Mouse (Mus musculus): ENCODE results near the gene Pa2g4. TPM values are rescaled to one million over a fixed set of nuclear protein-coding genes. Genes with fewer than 3 reads are reported as not detected.

Gene Pa2g4
- polyA plus RNA-seq, 1 experiment, result 69.2 TPM

DNA sequence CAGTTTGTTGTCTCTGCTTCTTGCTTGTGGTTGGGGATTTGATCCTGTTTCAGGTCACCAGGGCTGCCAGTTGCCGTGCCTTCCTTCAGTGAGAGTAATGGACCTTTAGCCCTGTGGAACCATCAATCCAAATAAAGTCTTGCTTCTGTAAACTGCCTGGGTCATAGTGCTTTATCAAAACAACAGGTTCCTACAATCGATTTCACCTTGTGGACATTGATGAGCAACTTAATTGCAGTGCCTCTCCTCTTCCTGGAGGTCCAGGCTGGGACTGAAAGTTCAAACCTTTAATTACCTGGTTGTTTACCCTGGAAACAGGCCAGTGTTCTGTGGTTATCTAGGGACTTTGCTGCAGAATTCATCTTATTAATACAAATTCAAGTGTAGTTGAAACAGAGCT is 32.7 kb upstream of the Pa2g4 start:
- TF ChIP-seq POLR2A (IDR thresholded peaks at IDR 0.05; ENCODE audit: borderline replicate concordance, insufficient read depth, low read length) (no peak), CTCF (IDR thresholded peaks at IDR 0.05; ENCODE audit: borderline replicate concordance, insufficient read depth, low read depth, low read length) (no peak)
- WGBS, result 80% methylated on average over 2 of the region's 2 CpGs
- H3K27ac ChIP-seq (ENCODE audit: insufficient read depth, low read length), result no peak overlapping the region

DNA sequence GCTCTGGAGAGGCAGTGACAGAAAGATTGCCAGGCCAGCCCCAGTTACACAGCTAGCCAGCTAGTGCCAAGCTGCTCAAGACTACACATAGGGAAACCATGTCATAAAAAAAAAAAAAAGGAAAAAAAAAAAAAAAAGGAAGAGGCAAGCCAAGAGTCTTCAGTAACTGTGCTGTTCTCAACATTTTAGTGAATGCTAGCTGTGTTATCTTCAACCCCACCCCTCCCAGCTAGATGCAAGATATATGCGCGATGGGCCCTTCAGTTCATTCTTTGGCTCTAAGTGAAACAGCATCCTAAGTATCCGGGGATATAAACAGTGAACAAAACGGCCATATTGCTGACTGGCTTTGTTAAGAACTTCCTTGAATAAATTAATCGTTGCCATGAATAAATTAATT is 27.0 kb upstream of the Pa2g4 start:
- DNase-seq, result no peak
- 0 out of 2 replicates have a peak, but pooled peaks cover 1% of the 10 kb centered on the region for H3K27me3 ChIP-seq (ENCODE audit: control insufficient read depth, insufficient read depth, low read length)
- 62% methylated on average over 5 of the region's 5 CpGs for WGBS

More for the DNA sequence above, 32.7 kb upstream of the Pa2g4 start:
- no peaks in the 10 kb centered on the region for H3K27me3 ChIP-seq (ENCODE audit: control insufficient read depth, insufficient read depth, low read length)
- H3K4me1 ChIP-seq (ENCODE audit: control insufficient read depth, insufficient read depth, low read length), result no peaks in the 10 kb centered on the region
- no peak overlapping the region for H3K4me3 ChIP-seq (replicated peaks; ENCODE audit: insufficient read depth, low read depth, low read length)
- no peak for DNase-seq

DNA sequence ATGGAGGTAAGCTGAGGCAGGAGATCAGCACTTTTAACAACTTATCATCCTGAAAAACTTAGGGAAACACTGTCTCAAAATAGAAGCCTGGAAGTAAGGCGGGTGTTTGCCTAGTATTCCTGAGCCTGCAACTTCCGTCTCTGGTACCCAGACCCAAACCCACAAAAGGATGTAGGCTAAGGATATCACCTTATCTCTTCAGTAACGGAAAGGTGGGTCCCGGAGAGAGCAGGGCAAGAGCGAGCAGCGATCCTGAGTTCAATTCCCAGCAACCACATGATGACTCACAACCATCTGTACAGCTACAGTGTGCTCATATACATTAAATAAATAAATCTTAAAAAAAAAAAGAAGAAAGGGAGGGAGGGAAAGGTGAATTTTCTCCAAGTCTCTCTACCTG is 25.6 kb upstream of the Pa2g4 start:
- Histone ChIP-seq H3K27ac (ENCODE audit: insufficient read depth, low read length) (no peak overlapping the region), H3K4me3 (replicated peaks; ENCODE audit: insufficient read depth, low read depth, low read length) (no peak overlapping the region), H3K27me3 (ENCODE audit: control insufficient read depth, insufficient read depth, low read length) (0 out of 2 replicates have a peak, but pooled peaks cover 1% of the 10 kb centered on the region), H3K4me1 (ENCODE audit: control insufficient read depth, insufficient read depth, low read length) (no peaks in the 10 kb centered on the region; the same call in 1 of the 2 replicates)
- TF ChIP-seq POLR2A (IDR thresholded peaks at IDR 0.05; ENCODE audit: borderline replicate concordance, insufficient read depth, low read length) (no peak), CTCF (IDR thresholded peaks at IDR 0.05; ENCODE audit: borderline replicate concordance, insufficient read depth, low read depth, low read length) (no peak)
- no peak for DNase-seq
- WGBS, result 87% methylated on average over 6 of the region's 6 CpGs

More for the DNA sequence above, 27.0 kb upstream of the Pa2g4 start:
- TF ChIP-seq CTCF (IDR thresholded peaks at IDR 0.05; ENCODE audit: borderline replicate concordance, insufficient read depth, low read depth, low read length) (no peak), POLR2A (IDR thresholded peaks at IDR 0.05; ENCODE audit: borderline replicate concordance, insufficient read depth, low read length) (no peak)
- H3K27ac ChIP-seq (ENCODE audit: insufficient read depth, low read length), result no peak overlapping the region
- H3K4me1 ChIP-seq (ENCODE audit: control insufficient read depth, insufficient read depth, low read length), result no peaks in the 10 kb centered on the region; the same call in 1 of the 2 replicates
- no peak overlapping the region for H3K4me3 ChIP-seq (replicated peaks; ENCODE audit: insufficient read depth, low read depth, low read length)

DNA sequence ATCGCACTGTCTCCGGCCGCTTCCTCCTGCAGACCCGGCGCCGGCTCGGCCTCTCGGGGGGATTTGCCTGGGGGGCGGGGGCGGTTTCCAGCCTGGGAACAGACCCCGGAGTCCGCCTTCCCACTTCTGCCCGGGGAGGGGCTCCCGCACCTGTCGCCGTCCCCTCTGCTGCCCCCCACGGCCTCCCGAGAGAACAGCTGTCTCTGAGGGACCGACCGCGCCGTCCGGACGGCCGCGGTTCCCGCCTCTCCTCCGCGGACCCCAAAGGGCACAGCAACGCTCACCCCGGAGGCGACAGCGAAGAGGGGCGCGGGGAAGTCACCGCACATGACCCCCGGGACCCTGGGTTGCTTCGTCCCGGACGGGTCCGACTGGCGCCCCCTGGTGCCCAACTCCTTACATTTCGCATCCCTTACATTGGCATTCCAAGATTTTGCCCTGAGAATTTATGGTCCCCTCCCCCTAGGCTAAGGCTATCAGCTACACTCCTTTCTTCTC is 24.5 kb upstream of the Pa2g4 start:
- TF ChIP-seq POLR2A (IDR thresholded peaks at IDR 0.05; ENCODE audit: borderline replicate concordance, insufficient read depth, low read length) (no peak), CTCF (IDR thresholded peaks at IDR 0.05; ENCODE audit: borderline replicate concordance, insufficient read depth, low read depth, low read length) (peak; percentile 79; the same call in 1 of the 2 replicates)
- WGBS, result 2% methylated on average over 43 of the region's 43 CpGs
- Histone ChIP-seq H3K4me1 (ENCODE audit: control insufficient read depth, insufficient read depth, low read length) (no peaks in the 10 kb centered on the region; the same call in 1 of the 2 replicates), H3K27ac (ENCODE audit: insufficient read depth, low read length) (no peak overlapping the region), H3K4me3 (replicated peaks; ENCODE audit: insufficient read depth, low read depth, low read length) (peak overlapping the region; percentile 56), H3K27me3 (ENCODE audit: control insufficient read depth, insufficient read depth, low read length) (0 out of 2 replicates have a peak, but pooled peaks cover 1% of the 10 kb centered on the region)
- peak; percentile 58 to 73 for DNase-seq

DNA sequence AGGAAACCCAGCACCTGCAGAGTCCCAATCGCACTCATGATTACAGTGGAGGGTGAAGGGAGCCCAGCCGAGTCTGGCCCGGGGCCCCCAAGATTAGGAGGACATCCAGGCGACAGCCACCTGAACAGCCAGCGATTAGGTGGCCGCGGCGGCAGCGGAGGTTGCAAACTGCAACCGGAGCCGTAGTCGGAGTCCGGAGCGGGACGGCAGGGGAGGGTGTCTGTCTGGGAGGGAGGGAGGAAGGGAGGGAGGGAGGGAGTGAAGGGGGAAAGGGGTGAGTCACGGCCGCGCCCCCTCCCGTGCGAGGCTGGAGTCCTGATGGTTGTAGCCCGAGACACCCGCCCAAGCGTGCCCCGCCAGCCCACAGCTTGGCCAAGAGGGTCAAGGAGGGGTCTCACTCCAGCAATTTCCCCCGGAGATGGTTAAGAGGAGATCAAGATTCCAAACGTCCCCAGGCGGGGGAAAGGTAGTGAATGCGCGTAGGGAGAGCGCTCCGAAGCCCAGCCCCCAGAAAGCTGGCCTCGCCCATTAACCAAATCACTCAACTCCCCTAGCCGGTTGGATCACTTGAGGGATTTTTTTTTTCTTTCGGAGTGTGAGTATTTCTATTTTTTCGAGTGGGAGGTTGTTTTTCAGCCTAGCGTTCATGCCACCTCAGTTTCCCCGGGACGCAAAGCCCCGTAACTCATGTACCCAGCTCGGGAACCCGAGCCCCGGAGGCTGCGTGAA is 23.8 kb upstream of the Pa2g4 start, which contains the start of gene Erbb3:
Gene Erbb3 (minus strand): TSS at position 189 of the 729 bp plus-strand sequence.
- 0% methylated on average over 42 of the region's 43 CpGs for WGBS
- peak; percentile 40 to 53 for DNase-seq

DNA sequence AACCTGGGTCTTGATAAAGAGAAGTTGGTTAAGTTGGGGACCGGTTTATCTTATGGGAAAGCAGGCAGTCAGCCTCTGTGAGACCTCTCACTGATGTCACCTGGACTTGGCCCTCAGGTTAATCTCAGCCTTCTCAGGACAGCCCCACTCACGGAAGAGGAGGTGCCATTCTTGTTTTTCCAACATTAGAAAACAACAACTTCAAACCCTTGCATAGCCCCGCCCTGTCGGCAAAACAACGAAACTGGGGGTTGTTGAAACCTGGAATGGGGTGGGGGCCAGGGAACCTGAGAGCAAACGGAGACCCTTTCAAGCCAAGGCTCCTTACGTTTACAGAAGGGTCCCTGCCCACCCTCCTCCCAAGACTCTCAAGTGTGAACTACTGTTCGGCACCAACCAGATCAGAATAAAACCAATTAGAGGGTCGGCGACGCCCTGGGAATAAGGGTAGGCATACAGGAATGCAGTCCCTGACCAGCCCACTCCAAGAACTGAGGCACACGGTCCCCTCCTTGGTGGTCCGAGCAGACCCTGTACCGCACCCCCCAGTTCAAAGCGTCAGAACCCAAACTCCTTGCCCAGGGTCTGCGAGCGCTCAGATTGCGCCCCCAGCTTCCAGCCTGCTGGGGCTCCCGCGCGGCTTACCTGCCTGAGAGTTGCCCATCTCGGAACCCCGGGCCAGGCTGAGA is 23.1 kb upstream of the Pa2g4 start:
- TF ChIP-seq CTCF (IDR thresholded peaks at IDR 0.05; ENCODE audit: borderline replicate concordance, insufficient read depth, low read depth, low read length) (no peak), POLR2A (IDR thresholded peaks at IDR 0.05; ENCODE audit: borderline replicate concordance, insufficient read depth, low read length) (no peak)
- Histone ChIP-seq H3K4me3 (replicated peaks; ENCODE audit: insufficient read depth, low read depth, low read length) (peak overlapping the region; percentile 56), H3K27me3 (ENCODE audit: control insufficient read depth, insufficient read depth, low read length) (0 out of 2 replicates have a peak, but pooled peaks cover 1% of the 10 kb centered on the region), H3K27ac (ENCODE audit: insufficient read depth, low read length) (no peak overlapping the region), H3K4me1 (ENCODE audit: control insufficient read depth, insufficient read depth, low read length) (no peaks in the 10 kb centered on the region; the same call in 1 of the 2 replicates)
- 6% methylated on average over 23 of the region's 23 CpGs for WGBS
- DNase-seq, result no peak

More for the DNA sequence above, 23.8 kb upstream of the Pa2g4 start, which contains the start of gene Erbb3:
- no peak for TF ChIP-seq POLR2A (IDR thresholded peaks at IDR 0.05; ENCODE audit: borderline replicate concordance, insufficient read depth, low read length)
- TF ChIP-seq CTCF (IDR thresholded peaks at IDR 0.05; ENCODE audit: borderline replicate concordance, insufficient read depth, low read depth, low read length), result no peak
- Histone ChIP-seq H3K4me3 (replicated peaks; ENCODE audit: insufficient read depth, low read depth, low read length) (peak within 1 kb of the TSS; percentile 56), H3K4me1 (ENCODE audit: control insufficient read depth, insufficient read depth, low read length) (no peaks in the 10 kb centered on the region; the same call in 1 of the 2 replicates), H3K27ac (ENCODE audit: insufficient read depth, low read length) (no peak within 1 kb of the TSS), H3K27me3 (ENCODE audit: control insufficient read depth, insufficient read depth, low read length) (0 out of 2 replicates have a peak, but pooled peaks cover 1% of the 10 kb centered on the region)

DNA sequence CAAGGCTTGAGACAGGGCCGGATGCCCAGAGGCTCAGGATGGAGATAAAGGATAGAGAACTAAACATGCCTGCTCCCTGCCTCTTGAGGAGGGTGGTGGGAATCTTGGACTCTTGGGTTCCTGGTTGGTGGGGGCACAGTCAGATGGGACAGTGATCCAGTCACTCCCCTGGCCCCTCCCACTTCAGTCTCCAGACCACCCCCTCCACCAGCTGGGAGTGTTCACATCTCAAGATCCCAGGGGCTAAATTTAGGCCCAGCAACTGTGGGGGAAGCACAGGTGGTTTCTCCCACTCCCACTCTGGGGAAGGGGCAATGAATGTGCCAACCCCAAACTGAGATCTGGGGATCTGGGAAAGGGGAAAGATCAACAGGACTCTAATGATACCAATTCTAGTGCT is 22.3 kb upstream of the Pa2g4 start:
- no peak overlapping the region for H3K27ac ChIP-seq (ENCODE audit: insufficient read depth, low read length)
- DNase-seq, result no peak
- 42% methylated on average over 1 of the region's 1 CpGs for WGBS
- H3K4me3 ChIP-seq (replicated peaks; ENCODE audit: insufficient read depth, low read depth, low read length), result no peak overlapping the region
- 0 out of 2 replicates have a peak, but pooled peaks cover 1% of the 10 kb centered on the region for H3K27me3 ChIP-seq (ENCODE audit: control insufficient read depth, insufficient read depth, low read length)
- H3K4me1 ChIP-seq (ENCODE audit: control insufficient read depth, insufficient read depth, low read length), result peaks cover 3% of the 10 kb centered on the region; the same call in 1 of the 2 replicates
- TF ChIP-seq POLR2A (IDR thresholded peaks at IDR 0.05; ENCODE audit: borderline replicate concordance, insufficient read depth, low read length) (no peak), CTCF (IDR thresholded peaks at IDR 0.05; ENCODE audit: borderline replicate concordance, insufficient read depth, low read depth, low read length) (no peak)

All from cerebellum, adult 2 months (tissue).